Mouse (Mus musculus) embryonic facial prominence, embryonic 12.5 days (tissue): ENCODE measurements around the gene Capn12. TPM values are rescaled to one million over a fixed set of nuclear protein-coding genes. Genes with fewer than 3 reads are reported as not detected.

Experiments used
- ATAC-seq: fragments of 200-750 bp; cut with Nextera tagmentation; 2 replicates; pipeline ENCODE4 v1.8.0; 2017; ENCODE audit not compliant: insufficient number of reproducible peaks, insufficient read depth, low FRiP score, low TSS enrichment
- H3K27ac ChIP-seq: fragments of 300-500 bp; sonication (generic); 2 replicates; pipeline ENCODE4 v1.5.1; 2016; ENCODE audit warnings: mild to moderate bottlenecking
- H3K27me3 ChIP-seq: fragments of 300-500 bp; sonication (generic); 2 replicates; pipeline ENCODE4 v1.6.1; 2016; ENCODE audit warnings: mild to moderate bottlenecking, moderate library complexity
- H3K36me3 ChIP-seq: fragments of 300-500 bp; sonication (generic); 2 replicates; pipeline ENCODE4 v1.6.1; 2016; ENCODE audit warnings: mild to moderate bottlenecking
- H3K4me1 ChIP-seq: fragments of 300-500 bp; sonication (generic); 2 replicates; pipeline ENCODE4 v1.6.1; 2016
- H3K4me2 ChIP-seq: fragments of 300-500 bp; sonication (generic); replicated peaks from 2 replicates; pipeline ENCODE4 v1.6.1; 2016; ENCODE audit warnings: mild to moderate bottlenecking, moderate library complexity
- H3K4me3 ChIP-seq: fragments of 300-500 bp; sonication (generic); 2 replicates; pipeline ENCODE4 v1.5.1; 2016; ENCODE audit warnings: mild to moderate bottlenecking
- H3K9ac ChIP-seq: fragments of 300-500 bp; sonication (generic); 2 replicates; pipeline ENCODE4 v1.6.1; 2016; ENCODE audit warnings: mild to moderate bottlenecking, moderate library complexity
- H3K9me3 ChIP-seq: fragments of 300-500 bp; sonication (generic); 2 replicates; pipeline ENCODE4 v1.6.1; 2016; ENCODE audit warnings: mild to moderate bottlenecking, moderate library complexity
- WGBS: fragments of 180-500 bp; shearing (Covaris S2); methylation state at CpG from one replicate; pipeline ENCODE4 v1.1.7; 2016; 5-methylcytosine and 5-hydroxymethylcytosine counted together
- polyA plus RNA-seq: library from polyadenylated mRNA; unstranded; fragments of >200 nt; fragmentation: Nextera tagmentation; extraction: Ambion mirVana; gene quantifications from 2 replicates; pipeline ENCODE4 v1.2.1, GENCODE M21; 2016

Capn12 gene
- polyA plus RNA-seq, 1 experiment from 2014 or later, result 0.26 TPM

GRCm38 (mm10) chr7:28932421-28933041, 51.3 kb downstream of the Capn12 start:
- no peaks in the 10 kb centered on the region for H3K27me3 ChIP-seq
- H3K9ac ChIP-seq, result no peak overlapping the region
- H3K9me3 ChIP-seq, result no peaks in the 10 kb centered on the region
- peaks cover 33% of the 10 kb centered on the region for H3K4me1 ChIP-seq
- no peak for ATAC-seq
- no peak overlapping the region for H3K4me2 ChIP-seq
- no peak overlapping the region for H3K27ac ChIP-seq
- H3K36me3 ChIP-seq, result 0 out of 2 replicates have a peak, but pooled peaks cover 3% of the 10 kb centered on the region
- WGBS, result 76% methylated on average over 6 of the region's 6 CpGs
- H3K4me3 ChIP-seq, result no peak overlapping the region

- Histone ChIP-seq H3K4me3 (no peak overlapping the region), H3K9me3 (no peaks in the 10 kb centered on the region), H3K27me3 (no peaks in the 10 kb centered on the region), H3K4me1 (peaks cover 33% of the 10 kb centered on the region), H3K4me2 (no peak overlapping the region), H3K27ac (no peak overlapping the region), H3K9ac (no peak overlapping the region), H3K36me3 (0 out of 2 replicates have a peak, but pooled peaks cover 3% of the 10 kb centered on the region)
- no peak for ATAC-seq
- WGBS, result 82% methylated on average over 2 of the region's 2 CpGs
Observed at GRCm38 (mm10) chr7:28933825-28934224, 52.6 kb downstream of the Capn12 start.

DNA sequence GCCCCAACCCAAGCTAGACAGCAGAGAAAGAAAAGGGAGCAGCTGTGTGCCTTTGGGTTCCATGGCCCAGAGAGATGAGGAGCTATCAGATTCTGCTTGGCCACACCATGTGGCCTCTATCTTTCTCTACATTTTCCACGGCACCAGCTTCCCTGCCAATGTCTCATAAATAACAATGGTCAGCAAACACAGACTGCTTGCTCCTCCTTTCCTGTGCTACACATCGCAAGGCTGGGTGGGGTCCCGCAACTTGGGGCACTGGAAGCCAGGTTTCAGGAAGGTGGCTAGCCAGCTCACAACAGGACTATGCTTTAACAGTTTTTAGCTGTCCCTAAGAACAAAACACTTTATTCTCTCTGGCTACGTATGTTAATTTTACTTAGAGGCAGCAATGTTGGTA, 55.6 kb downstream of the Capn12 start:
- Histone ChIP-seq H3K36me3 (0 out of 2 replicates have a peak, but pooled peaks cover 3% of the 10 kb centered on the region), H3K9ac (no peak overlapping the region), H3K27ac (peak overlapping the region; percentile 42; the same call in 1 of the 2 replicates), H3K4me3 (no peak overlapping the region), H3K4me2 (no peak overlapping the region), H3K27me3 (no peaks in the 10 kb centered on the region), H3K4me1 (peaks cover 36% of the 10 kb centered on the region), H3K9me3 (no peaks in the 10 kb centered on the region)
- 74% methylated on average over 4 of the region's 4 CpGs for WGBS
- no peak for ATAC-seq

- Histone ChIP-seq H3K9me3 (no peaks in the 10 kb centered on the region), H3K9ac (no peak overlapping the region), H3K27ac (peak overlapping the region; percentile 24; the same call in 1 of the 2 replicates), H3K4me3 (no peak overlapping the region), H3K4me2 (no peak overlapping the region), H3K36me3 (0 out of 2 replicates have a peak, but pooled peaks cover 3% of the 10 kb centered on the region), H3K4me1 (peaks cover 46% of the 10 kb centered on the region), H3K27me3 (no peaks in the 10 kb centered on the region)
- WGBS, result 34% methylated on average over 4 of the region's 4 CpGs
- no peak for ATAC-seq
Observed at GRCm38 (mm10) chr7:28938654-28939053, 57.4 kb downstream of the Capn12 start.

GRCm38 (mm10) chr7:28939418-28940183, 58.4 kb downstream of the Capn12 start:
- ATAC-seq, result no peak
- Histone ChIP-seq H3K4me3 (no peak overlapping the region), H3K4me1 (peaks cover 49% of the 10 kb centered on the region), H3K4me2 (no peak overlapping the region), H3K27ac (peak overlapping the region; percentile 24; the same call in 1 of the 2 replicates), H3K9me3 (no peaks in the 10 kb centered on the region), H3K9ac (no peak overlapping the region), H3K36me3 (no peaks in the 10 kb centered on the region), H3K27me3 (no peaks in the 10 kb centered on the region)
- 78% methylated on average over 7 of the region's 7 CpGs for WGBS

- H3K9ac ChIP-seq, result no peak overlapping the region
- H3K9me3 ChIP-seq, result no peaks in the 10 kb centered on the region
- H3K27ac ChIP-seq, result peak overlapping the region; percentile 47
- ATAC-seq, result no peak
- H3K4me3 ChIP-seq, result no peak overlapping the region
- no peaks in the 10 kb centered on the region for H3K36me3 ChIP-seq
- peaks cover 60% of the 10 kb centered on the region for H3K4me1 ChIP-seq
- WGBS, result 52% methylated on average over 4 of the region's 4 CpGs
- no peaks in the 10 kb centered on the region for H3K27me3 ChIP-seq
- no peak overlapping the region for H3K4me2 ChIP-seq
Observed at GRCm38 (mm10) chr7:28941129-28941528, 59.9 kb downstream of the Capn12 start.

- Histone ChIP-seq H3K9ac (no peak overlapping the region), H3K4me1 (peaks cover 62% of the 10 kb centered on the region), H3K36me3 (no peaks in the 10 kb centered on the region), H3K9me3 (no peaks in the 10 kb centered on the region), H3K4me2 (no peak overlapping the region), H3K27ac (peak overlapping the region; percentile 47), H3K27me3 (no peaks in the 10 kb centered on the region), H3K4me3 (no peak overlapping the region)
- 60% methylated on average over 4 of the region's 4 CpGs for WGBS
- no peak for ATAC-seq
Observed at GRCm38 (mm10) chr7:28941542-28941941, 60.3 kb downstream of the Capn12 start.

Other genes with a start within 250 kb of the Capn12 start
- 8.6 and 11.9 TPM in 2 replicates for gene Fbxo27, start 188.6 kb upstream of the Capn12 start, polyA plus RNA-seq
- gene Fbxo17, start 164.6 kb upstream of the Capn12 start, polyA plus RNA-seq, result 15.9 and 19.7 TPM in 2 replicates
- 135 and 138 TPM in 2 replicates for gene Mrps12, start 139.6 kb upstream of the Capn12 start, polyA plus RNA-seq
- gene Sars2, start 139.4 kb upstream of the Capn12 start, polyA plus RNA-seq, result 29.8 and 32.0 TPM in 2 replicates
- 5.0 and 6.5 TPM in 2 replicates for gene Ccer2, start 125.2 kb upstream of the Capn12 start, polyA plus RNA-seq
- 76.1 and 76.7 TPM in 2 replicates for gene Sirt2, start 114.7 kb upstream of the Capn12 start, polyA plus RNA-seq
- gene Nfkbib, start 113.9 kb upstream of the Capn12 start, polyA plus RNA-seq, result 38.9 and 42.0 TPM in 2 replicates
- 2.2 and 2.8 TPM in 2 replicates for gene Rinl, start 92.5 kb upstream of the Capn12 start, polyA plus RNA-seq
- gene Hnrnpl, start 72.9 kb upstream of the Capn12 start, polyA plus RNA-seq, result 372 and 383 TPM in 2 replicates
- gene Ech1, start 56.2 kb upstream of the Capn12 start, polyA plus RNA-seq, result 117 and 128 TPM in 2 replicates
- 5.4 and 7.3 TPM in 2 replicates for gene Lgals4, start 47.6 kb upstream of the Capn12 start, polyA plus RNA-seq
- 2.4 and 4.2 TPM in 2 replicates for gene Lgals7, start 17.6 kb upstream of the Capn12 start, polyA plus RNA-seq
- 233 and 253 TPM in 2 replicates for gene Actn4, start 80.9 kb downstream of the Capn12 start, polyA plus RNA-seq
- 392 and 419 TPM in 2 replicates for gene Eif3k, start 100.4 kb downstream of the Capn12 start, polyA plus RNA-seq
- gene Map4k1, start 100.6 kb downstream of the Capn12 start, polyA plus RNA-seq, result 6.7 and 9.3 TPM in 2 replicates
- 3.7 and 4.3 TPM in 2 replicates for gene Ryr1, start 243.8 kb downstream of the Capn12 start, polyA plus RNA-seq